Mouse (Mus musculus): ENCODE measurements at regions not wholly inside any gene's neighbourhood (a gene's known extent, or its start where the extent isn't known, plus 50 kb on each side); places are given as distances from the start of the nearest gene placed in this dataset.

DNA sequence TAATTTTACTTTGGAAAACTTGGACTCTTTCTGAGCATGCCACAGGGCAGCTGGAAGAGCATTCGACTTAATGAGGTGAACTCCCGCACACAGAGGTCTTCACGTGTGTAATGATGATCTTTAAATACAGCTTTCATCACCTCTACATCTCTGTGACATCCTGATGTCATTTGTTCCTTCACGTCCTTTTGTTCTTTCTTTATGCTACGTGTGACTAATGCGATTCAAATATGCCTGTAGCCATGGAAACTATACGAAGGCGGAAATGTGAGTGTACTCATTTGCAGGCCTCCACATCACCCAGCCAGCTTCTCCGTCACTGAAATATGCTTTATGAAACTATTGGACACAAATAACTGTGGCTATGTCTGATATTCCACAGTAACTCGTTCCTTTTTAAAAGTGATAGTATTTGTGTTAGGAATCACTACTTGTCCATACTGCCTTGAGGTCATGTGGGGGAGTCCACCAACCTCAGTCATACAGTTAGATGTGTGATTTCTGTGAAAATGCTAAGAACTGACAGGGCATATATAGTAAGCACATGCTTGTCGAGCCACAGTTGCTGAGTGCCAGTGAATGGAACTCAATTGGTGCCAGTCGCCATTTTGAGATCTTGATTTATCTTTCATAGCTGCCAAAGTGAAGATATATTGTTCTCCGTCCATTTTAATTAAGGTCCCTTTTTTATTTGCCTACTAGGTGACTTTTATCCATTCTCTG lies 145.9 kb downstream of the Plk2 start:
- no peak for DNase-seq (ENCODE audit: low read depth, low spot score)

DNA sequence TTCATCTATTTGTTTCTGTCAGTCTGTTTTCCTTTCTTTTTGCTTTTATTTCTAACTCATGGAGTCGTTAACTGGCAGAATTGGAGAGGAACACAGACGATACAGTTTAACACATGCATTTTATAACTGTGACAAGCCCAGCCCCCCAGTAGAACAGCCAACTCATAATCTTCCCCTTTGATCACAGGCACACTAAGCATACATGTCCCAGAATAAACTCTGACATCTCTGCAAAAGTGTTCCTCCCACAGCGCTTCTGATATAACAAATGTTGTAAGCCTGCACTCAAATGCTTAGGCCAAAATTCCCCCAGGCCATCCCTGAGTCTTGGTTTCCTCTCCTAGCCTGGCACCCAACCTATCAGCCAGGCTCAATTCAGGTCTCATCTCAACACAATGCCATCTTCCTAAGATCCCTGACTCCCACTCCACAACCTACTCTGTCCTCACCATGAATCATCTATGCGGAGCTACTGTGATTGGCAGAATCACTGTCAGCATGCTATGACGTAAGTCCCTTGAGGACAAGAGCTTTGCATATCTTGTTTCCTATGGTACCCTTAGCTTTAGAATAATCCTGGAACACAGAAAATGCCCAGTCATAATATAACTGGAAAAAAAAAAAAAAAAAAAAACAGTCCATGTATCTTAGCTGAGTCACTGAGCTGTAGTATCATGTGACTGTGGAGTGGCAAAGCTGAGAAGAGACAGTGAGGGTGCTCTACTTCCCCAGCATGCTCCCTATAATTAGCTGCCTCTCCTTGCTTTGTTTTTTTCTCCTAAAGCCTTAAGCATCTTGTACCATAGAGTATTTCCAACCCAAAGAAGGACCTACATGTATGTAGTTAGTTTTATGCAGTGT lies 146.7 kb downstream of the Plk2 start:
- DNase-seq (ENCODE audit: low read depth, low spot score): no peak

DNA sequence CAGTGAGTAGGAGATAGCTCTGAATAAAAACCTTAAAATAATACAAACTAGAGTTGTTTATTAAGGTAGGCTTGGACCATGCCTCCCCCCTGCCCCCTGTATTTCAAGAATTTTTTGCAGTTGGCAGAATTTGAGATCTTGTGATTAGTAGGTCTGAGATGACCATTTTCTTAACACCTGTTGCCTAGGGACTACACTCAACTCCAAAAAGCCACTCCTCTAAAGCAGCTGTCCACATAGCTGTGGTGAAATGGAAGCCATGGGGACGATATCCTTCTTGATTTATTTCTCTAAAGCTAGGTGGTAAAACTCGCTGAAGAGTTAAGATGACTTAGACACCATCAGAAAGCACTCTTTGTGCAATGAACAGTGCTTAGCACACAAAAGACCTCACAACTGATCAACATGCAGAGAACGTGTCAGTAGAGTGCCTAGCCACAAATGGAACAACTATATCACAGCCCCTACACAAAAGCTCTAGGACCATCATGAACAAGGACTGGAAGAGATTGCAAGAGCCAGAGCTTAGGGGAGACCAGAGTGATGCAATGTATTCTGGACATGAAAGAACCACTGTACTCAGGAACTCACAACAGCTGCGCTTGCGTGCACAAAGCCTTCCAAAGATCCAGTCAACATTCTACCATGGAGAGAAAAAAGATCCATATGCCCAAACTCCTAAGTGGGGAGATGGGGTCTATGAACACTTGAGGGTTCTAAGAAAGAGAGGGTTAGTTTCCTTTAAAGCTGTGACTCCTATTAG lies 147.6 kb downstream of the Plk2 start:
- no peak for DNase-seq (ENCODE audit: low read depth, low spot score)

DNA sequence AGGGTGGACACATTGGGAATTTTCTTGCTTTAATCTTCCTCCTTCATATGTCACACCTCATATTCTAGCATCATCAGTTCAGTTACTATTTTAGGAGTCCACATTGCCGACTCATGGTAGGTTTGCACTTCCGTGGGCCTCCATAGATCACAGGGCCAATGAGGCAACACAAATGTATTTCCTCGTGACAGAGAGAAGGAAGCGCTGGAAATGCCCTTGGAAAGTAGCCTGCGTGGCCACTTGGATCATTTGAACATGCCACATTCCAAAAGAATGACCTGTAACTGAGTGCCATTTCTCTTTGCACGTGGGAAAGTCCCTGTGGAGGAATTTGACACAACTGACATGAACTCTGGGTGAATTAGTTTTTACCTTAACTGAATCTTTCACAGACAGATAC lies 150.6 kb downstream of the Plk2 start:
- no peak for DNase-seq (ENCODE audit: low read depth, low spot score)

DNA sequence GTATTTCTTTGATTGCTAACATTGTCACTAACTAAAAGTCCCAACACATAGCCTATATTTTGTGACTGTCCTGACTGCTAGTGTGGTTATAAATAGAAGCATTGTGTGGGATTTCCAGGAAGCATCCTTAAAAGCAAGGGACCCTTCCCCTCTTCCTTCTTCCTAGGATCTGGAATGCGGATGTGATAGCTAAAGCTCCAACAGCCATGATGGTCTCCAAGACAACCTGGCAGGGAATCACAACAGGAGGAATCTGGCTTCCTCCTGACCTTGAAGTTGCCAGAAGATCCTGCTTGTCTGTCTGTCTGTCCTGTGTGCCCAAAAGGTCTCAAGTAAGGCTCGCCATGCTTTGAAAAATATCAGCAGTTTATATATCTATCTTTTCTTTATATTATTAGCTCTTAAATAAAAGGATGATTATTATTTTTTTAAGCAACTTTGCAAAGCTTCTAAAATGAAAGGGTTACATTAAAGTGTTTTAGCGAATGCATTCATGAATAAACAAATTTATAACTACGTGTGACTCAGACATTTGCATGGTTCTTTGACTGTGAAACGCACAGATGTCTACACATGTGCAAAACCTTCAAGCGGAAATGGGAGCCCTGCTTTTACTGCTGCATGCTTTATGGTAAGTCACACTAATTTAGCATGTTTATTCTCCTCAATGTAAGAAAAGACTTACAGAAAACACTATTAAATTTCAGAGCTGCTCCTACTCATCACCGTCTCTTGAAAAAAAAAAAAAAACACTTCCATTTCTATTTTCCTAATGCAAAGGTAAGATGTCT lies 160.9 kb downstream of the Plk2 start:
- DNase-seq (ENCODE audit: low read depth, low spot score): peak; percentile 9

DNA sequence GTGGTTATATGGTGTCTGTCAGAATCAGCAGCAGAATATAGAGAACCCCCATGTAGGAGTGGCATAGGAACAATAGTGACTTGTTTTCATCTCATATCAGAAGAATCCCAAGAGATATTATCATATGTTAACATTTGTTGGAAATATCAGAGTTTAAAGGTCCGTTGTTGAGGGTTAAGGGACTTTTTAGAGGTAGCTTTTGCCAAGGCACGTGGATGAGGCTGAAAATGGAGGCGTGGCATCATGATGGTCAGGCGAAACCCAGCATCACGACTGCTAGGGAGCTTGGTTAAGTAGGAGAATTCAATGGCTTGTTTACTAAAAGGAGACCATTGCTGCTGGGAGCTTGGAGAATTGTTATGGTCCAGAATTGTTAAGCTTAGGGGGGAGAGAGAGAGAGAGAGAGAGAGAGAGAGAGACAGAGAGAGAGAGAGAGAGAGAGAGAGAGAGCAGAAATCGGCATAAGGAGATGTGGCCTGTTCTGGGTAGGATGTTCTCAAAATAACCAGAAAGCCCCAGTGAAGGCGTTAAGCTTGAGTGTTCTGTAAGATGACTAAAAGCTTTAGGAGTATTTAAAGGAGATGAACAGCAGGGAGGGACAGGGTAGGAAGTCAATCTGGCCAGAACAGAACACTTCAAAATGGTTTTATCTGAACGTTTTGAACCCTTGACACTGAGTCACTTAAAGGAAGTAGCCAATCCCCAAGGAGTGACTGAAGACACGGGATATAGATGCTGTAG lies 161.7 kb downstream of the Plk2 start:
- no peak for DNase-seq (ENCODE audit: low read depth, low spot score)

DNA sequence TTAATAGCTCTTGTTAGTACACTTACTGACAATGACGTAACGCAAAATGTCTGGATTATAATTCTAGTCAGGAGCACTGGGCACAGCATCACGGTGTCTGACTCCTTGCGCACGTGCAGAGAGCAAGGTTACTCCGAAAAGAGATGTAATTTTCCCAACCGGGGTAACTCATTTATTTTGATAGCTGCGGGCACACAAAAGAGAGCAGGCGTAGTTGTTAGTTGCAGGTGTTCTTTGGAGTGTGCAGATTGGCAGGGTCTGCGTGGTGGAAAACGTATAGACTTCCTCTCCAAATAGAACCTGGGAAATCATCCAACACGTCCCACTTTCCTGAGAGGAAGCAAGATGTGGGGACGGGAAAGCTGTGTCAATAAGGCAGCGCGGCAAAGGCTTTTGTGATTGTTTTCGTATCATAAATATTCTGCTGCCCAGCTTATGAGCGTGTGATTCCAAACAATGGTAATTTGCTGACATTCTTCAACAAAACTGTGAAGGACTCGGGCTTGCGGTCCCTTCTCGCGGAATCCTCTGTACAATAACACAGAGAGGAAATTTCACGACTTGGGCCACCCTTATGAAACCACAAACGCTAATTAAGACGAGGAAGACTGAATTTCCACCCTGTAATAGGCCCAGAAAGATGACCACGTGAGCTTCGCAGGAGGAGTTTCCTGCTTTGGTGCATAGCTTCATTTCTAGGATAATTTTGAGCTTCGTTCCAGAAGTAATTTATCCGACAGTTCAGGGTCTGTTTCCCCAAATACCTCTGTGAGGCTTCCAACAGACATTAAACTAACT lies 163.3 kb downstream of the Plk2 start:
- DNase-seq (ENCODE audit: low read depth, low spot score): no peak

DNA sequence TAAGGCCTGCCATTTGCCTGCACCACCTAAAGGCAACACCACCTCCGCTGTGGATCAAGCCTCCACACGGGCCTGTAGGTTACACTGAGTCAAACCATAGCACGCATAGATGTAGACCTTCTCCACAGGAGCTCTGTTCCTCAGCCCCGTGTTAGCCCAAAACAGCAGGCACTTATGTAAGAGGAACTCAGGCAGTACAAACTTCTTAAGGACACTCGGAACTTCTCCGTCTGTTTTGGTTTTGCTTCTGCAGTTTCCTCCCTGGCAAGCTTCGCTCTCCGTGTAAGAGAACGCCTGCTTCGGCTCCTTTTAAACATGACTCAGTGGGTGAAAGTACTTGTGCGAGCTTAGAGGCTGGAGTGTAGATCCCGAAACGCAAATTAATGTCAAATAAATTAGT lies 165.7 kb downstream of the Plk2 start:
- DNase-seq (ENCODE audit: low read depth, low spot score): no peak

DNA sequence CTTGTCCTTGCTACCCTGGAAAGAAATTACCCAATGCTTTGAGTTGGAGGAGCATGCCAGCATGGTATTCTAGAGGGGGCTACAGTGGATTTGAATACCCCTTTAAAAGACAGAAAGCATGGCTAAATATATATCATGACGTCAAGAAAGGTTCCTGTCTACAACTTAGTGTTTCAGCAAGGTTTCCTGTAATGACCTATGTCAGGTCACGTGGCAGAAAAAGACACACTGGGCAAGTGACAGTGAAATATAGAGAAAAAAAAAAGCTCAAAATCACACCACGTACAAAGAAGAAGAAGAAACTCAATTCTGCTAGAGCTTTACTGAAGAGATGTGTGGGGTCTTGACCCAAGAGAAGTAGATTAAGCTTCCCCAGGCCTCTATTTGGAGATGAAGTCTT lies 167.7 kb downstream of the Plk2 start:
- no peak for DNase-seq (ENCODE audit: low read depth, low spot score)

DNA sequence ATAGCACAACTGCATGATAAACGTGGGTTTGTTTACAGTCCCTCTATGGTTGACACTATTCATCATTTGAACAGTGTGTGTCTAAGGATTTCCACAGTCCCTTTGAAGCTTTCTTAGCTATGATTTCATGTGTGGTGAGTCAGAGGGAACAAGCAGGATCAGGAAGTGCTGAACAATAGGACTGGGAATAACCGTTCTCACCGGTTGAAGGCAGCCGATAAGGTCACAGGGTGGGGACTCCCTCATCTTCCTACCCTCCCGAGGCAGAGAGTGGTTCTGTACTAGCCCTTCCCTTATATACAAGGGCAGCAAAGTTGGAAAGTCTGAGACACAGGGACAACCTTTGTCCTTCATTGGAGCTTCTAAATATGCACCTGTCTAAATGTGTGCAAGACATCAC lies 168.1 kb downstream of the Plk2 start:
- no peak for DNase-seq (ENCODE audit: low read depth, low spot score)

DNA sequence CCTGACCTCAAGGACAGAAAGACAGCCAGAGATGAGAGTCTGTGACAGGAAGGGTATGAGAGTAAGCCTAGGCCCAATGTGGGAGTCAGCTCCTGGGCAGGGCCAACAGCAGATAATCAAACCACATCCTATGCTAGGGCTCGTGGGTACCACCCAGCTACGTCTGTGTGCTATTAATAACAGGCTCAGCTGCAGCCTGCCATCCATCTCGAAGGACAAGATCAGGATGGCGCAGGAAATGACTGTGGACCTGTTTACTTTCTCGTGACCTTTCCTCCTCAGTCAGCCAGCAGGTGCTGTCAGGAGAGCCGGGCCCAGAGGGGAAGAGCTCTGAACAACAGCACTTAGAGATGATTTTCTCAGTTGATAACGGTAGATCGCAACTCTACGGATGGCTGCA lies 169.1 kb downstream of the Plk2 start:
- DNase-seq (ENCODE audit: low read depth, low spot score): no peak

DNA sequence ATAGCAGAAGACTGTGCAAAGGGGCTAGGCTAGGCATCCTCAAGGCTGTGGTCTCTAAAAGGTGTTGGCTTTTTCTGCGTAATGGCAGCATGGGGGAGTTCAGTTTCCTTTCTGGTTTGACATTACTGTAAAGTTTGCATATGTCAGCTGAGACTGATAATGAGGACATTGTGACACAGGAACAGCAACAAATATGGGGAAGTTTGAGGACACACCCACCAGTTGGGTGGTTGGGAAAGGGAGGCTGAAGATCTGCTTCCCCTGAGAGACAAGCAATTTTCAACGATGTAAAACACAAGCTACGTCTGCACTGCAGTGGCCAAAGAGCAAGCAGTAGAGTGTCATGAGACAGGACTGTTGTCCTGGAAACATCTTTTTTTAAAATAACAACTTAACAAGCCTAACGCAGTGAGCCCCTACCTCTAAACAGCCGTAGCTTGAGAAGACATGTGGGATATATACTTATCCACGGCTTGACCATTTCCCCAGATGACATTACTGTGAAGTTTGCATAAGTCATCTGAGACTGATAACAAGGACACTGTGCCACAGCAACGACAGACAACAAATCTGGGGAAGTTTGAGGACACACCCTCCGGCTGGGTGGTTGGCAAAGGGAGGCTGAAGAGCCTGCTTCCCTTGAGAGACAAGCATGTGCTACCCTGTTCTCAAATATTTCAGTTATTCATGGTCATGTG lies 173.8 kb downstream of the Plk2 start:
- no peak for DNase-seq (ENCODE audit: low read depth, low spot score)

DNA sequence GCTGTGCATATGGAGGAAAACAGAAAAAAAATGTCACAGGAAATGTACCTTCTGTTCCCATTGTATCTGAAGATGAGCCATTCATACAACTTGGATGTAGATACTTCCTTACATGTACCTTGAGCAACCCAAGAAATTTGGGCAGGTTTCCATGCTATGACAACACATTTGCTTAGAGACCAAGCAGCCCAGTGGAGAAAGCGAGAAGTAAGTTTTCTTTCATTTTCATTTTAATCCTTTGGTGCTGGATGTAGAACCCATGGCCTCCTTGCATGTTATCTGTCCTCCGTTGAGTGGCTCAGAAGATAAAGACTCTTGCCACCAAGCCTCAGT lies 174.3 kb downstream of the Plk2 start:
- DNase-seq (ENCODE audit: low read depth, low spot score): no peak

DNA sequence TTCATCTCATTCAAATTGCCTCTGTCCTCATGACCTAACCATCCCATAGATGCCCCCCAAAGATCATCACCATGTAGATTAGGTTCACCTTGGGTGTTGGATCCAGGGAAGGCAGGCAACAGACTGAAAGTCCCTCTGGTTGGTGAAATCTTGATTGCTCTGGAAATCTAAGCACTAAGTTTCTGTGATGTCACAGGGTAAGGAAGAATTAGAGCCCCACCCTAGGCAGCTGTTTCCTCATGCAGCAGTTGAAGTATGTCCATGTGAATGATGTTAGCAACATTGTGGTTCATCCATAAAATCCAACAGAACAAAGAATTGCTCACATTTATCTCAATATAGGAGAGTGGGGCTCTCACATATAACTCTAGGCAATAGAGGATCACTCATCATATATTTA lies 175.5 kb downstream of the Plk2 start:
- no peak for DNase-seq (ENCODE audit: low read depth, low spot score)

DNA sequence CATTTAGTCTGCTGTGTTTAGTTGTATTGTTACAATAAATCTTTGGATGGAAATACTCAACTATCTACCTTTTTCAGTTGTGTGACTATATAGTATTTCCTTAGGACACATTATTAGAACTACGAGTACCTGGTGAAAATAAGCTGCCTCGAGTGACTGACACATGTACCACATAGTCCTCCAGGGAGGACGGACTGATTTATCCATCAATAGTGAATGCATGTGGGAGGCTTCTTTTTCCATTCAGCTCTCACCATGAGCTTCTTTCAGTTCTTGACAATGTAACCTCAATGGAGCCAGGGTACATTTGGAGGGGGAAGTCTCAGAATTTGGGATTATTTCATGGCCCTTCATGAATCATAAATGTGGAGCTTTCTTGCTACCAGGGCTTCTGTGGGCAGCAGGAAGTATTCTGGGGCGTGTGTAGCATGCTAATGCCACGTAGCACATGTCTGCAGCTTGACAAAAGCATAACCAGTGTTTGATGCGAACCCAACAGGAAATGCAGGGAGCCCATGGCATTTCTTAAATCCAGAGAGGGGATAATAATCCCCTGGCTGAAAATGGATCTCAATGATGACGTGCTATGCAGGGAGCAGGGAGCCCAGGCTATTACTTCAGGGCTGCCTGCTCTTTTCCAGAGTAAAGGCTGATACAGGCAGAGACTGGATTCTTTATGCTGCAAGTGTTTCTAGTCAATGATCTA lies 178.7 kb downstream of the Plk2 start:
- no peak for DNase-seq (ENCODE audit: low read depth, low spot score)

DNA sequence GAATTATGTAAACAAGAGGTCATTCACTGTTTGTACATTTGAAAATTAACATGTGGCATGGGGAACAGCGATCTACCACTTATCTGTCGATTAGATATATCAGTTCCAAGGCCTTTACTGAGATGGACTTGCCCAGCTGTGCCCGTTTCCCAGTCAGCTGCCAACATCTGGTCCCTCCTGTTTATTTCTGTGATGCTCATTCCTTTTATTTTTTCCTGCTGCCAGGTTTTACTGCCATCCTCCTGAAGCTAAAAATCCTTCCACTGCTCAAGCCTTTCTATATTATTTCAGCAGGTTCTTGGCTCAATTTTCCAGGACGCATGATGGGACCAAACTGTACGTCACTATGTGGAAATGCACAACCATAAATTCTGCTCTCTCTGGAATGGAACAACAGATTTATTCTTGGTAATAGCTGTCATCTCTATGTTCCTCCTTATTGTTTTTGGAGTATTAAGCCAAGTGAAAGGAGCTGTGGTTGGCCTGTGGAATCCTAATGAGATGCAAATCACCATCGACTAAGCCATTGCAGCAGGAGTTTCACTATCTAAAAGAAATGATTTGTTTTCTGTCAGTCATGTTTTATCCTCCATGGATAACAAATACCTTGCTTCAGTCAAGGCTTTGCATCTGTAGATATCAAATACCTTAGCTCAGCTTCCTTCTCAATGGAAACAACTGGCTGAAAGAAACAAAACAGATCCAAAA lies 180.1 kb downstream of the Plk2 start:
- no peak for DNase-seq (ENCODE audit: low read depth, low spot score)

DNA sequence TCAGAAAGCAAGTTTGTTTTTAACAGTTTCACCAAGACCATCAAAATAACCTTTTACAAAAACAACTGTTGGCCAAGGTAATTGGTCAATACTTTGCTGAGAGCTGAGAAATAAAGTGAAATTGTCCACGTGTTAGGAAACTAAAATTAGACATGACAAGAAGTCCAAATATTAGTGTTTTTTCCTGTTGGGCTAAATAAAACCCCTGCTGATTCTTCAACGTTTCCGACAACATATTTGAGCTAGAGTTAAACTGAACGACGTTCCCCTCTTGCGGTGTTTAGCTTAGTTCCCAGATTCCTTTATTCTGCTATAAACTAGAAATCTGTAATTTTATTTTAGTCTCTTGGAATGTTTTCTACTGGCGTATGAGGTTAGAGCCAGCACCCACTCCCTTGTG lies 183.3 kb downstream of the Plk2 start:
- no peak for DNase-seq (ENCODE audit: low read depth, low spot score)

DNA sequence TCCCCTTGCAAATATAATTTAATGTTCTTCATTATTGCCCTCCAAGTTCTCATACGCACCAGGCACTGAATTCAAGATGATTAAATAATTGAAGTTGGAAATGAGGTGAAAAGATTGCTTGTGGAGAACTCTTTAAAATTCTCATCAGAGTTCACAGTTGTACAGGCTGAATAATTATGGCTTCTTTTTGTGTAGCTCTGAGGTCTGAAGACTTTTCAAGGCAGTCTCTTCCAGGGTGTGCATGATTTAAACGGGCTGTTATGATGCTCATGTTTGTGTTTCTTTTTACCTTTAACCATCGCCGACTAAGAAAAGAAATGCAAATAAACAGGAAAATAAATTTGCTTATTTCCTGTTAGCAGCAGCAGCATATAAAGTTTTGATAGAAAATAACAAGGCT lies 185.3 kb downstream of the Plk2 start:
- DNase-seq (ENCODE audit: low read depth, low spot score): no peak

All from ES-CJ7 (cell line).